Mouse (Mus musculus) C2C12 (cell line): ENCODE measurements around the gene Mzf1. TPM values are rescaled to one million over a fixed set of nuclear protein-coding genes. Genes with fewer than 3 reads are reported as not detected.

Experiments
- H3K27me3 ChIP-seq: one replicate; pipeline ENCODE4 v1.6.1; 2011; ENCODE audit not compliant: control insufficient read depth, insufficient read depth, insufficient read length
- H3K36me3 ChIP-seq: one replicate; pipeline ENCODE4 v1.6.1; 2011; ENCODE audit not compliant: control insufficient read depth, insufficient read depth
- H3K4me3 ChIP-seq: one replicate; pipeline ENCODE4 v1.5.1; 2011; ENCODE audit warnings: mild to moderate bottlenecking, control low read depth; ENCODE audit not compliant: poor library complexity, insufficient read depth, severe bottlenecking
- H3K79me2 ChIP-seq: one replicate; pipeline ENCODE4 v1.6.1; 2011; ENCODE audit not compliant: control insufficient read depth, insufficient read depth
- H3K79me3 ChIP-seq: one replicate; pipeline ENCODE4 v1.6.1; 2011; ENCODE audit warnings: low read depth, control low read depth
- H3ac ChIP-seq: one replicate; pipeline ENCODE3; 2011; ENCODE audit warnings: low read depth; ENCODE audit not compliant: control insufficient read depth, insufficient read length
- CEBPB ChIP-seq: IDR thresholded peaks from one replicate; pipeline ENCODE4 v1.6.1; 2011; ENCODE audit warnings: low read depth, mild to moderate bottlenecking, control low read depth, moderate library complexity
- CTCF ChIP-seq: IDR thresholded peaks from one replicate; pipeline ENCODE4 v1.5.1; 2011; ENCODE audit not compliant: control insufficient read depth, insufficient read depth, insufficient read length
- FOSL1 ChIP-seq: IDR thresholded peaks from one replicate; pipeline ENCODE4 v1.8.0; 2011; ENCODE audit warnings: mild to moderate bottlenecking, low read length; ENCODE audit not compliant: poor library complexity, insufficient read depth, severe bottlenecking
- MAX ChIP-seq: IDR thresholded peaks from one replicate; pipeline ENCODE4 v1.6.1; 2011; ENCODE audit warnings: mild to moderate bottlenecking, control low read depth
- MYOD1 ChIP-seq: IDR thresholded peaks from one replicate; pipeline ENCODE4 v1.6.1; 2011; ENCODE audit warnings: low read depth; ENCODE audit not compliant: control insufficient read depth, insufficient read length
- MYOG ChIP-seq: IDR thresholded peaks from one replicate; pipeline ENCODE4 v1.6.1; 2011; ENCODE audit not compliant: control insufficient read depth, insufficient read length; ENCODE audit errors: extremely low read depth
- USF1 ChIP-seq: IDR thresholded peaks from one replicate; pipeline ENCODE4 v1.6.1; 2011; ENCODE audit warnings: low read depth, mild to moderate bottlenecking, control low read depth, moderate library complexity
- polyA plus RNA-seq: library from polyadenylated mRNA; unstranded; fragments of >200 nt; fragmentation: generic; extraction: Trizol; gene quantifications from one replicate; pipeline ENCODE4 v1.2.1, GENCODE M21; 2012; ENCODE audit warnings: missing spikeins

Gene Mzf1
- polyA plus RNA-seq, 1 experiment: 0.59 TPM

DNA sequence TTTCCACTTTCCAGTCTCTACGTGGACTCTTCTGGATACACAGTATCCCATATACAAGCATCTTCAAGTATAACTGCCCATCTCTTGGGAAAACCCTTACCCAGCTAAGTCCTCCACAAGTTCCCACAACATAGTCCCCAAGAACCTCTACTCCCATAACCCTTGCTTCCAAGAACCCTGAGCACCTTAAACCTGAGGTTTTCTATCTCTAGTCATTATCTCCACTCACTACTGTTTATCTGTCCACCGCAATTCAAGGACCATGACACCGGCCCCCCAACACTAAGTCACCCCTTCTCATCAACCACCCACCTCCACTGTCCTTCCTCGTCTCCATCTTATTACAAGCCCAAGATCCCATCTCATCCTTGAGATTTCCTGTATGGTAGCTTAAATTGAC, 17.8 kb downstream of the Mzf1 start:
- H3ac ChIP-seq: peak overlapping the region; percentile 98
- H3K27me3 ChIP-seq: no peaks in the 10 kb centered on the region
- peaks cover 18% of the 10 kb centered on the region for H3K79me3 ChIP-seq
- H3K36me3 ChIP-seq: peaks cover 34% of the 10 kb centered on the region
- H3K4me3 ChIP-seq: peak overlapping the region; percentile 74
- peaks cover 32% of the 10 kb centered on the region for H3K79me2 ChIP-seq
- TF ChIP-seq MAX (no peak), CTCF (no peak), MYOD1 (no peak), MYOG (no peak), USF1 (no peak), FOSL1 (no peak), CEBPB (no peak)

- peaks cover 19% of the 10 kb centered on the region for H3K79me3 ChIP-seq
- H3K79me2 ChIP-seq: peaks cover 32% of the 10 kb centered on the region
Observed at GRCm38 (mm10) chr7:13035211-13035855, 19.2 kb downstream of the Mzf1 start.

DNA sequence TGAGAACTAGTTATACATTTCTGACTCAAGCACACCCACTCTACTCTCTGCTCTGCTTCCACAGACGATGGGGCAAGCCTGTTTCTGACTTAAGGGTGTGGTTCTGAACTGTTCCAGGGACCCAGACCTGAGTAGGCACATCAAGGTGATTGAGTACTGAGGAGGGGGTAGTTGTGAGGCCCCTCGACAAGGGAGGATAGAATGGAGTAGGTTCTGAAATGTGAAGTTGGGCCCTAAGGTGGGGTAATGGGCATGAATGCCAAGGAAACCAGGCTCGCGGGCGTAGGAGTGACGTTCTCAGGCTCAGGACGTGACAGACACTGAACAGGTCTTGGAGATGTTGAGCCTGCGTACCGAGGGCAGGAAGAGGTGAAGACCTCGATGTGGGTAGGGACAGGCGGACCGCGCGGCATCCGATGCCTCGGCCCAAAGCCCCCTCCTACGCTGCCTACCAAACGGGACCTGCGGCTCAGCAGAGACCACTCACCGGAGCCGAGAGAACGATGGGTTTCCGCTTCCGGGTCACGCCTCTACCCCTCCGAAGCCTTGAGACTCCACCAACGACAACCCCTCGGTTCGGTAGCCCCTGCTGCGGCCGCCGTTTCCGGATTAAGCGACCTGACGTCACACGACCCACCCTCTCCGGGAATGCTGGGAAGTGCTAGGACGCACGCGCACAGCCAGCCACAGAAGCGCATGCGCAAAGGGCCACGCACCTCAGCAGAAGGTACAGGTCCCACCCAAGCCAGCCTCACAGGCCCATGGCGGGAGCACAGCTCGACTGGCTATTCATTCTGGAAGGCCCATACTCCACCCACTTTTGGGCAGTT, 20.2 kb downstream of the Mzf1 start, which contains the start of gene Chmp2a:
Gene Chmp2a, minus strand, starts transcription at position 660 of the 830 bp plus-strand sequence.
- Histone ChIP-seq H3K36me3 (peaks cover 57% of the 10 kb centered on the region), H3K79me2 (peaks cover 34% of the 10 kb centered on the region), H3K79me3 (peaks cover 19% of the 10 kb centered on the region), H3K4me3 (peak within 1 kb of the TSS; percentile 46), H3K27me3 (no peaks in the 10 kb centered on the region), H3ac (peak within 1 kb of the TSS; percentile 56)
- no peak for TF ChIP-seq MYOG
- no peak for TF ChIP-seq CEBPB
- peak; percentile 45 for TF ChIP-seq MAX
- no peak for TF ChIP-seq MYOD1
- no peak for TF ChIP-seq FOSL1

More at GRCm38 (mm10) chr7:13035211-13035855, 19.2 kb downstream of the Mzf1 start:
- H3K36me3 ChIP-seq: peaks cover 48% of the 10 kb centered on the region
- TF ChIP-seq FOSL1: no peak
- no peak for TF ChIP-seq CEBPB
- no peak for TF ChIP-seq USF1
- TF ChIP-seq MYOD1: no peak
- TF ChIP-seq MAX: no peak
- no peak for TF ChIP-seq CTCF
- TF ChIP-seq MYOG: no peak
- H3K27me3 ChIP-seq: no peaks in the 10 kb centered on the region
- no peak overlapping the region for H3K4me3 ChIP-seq
- H3ac ChIP-seq: no peak overlapping the region

DNA sequence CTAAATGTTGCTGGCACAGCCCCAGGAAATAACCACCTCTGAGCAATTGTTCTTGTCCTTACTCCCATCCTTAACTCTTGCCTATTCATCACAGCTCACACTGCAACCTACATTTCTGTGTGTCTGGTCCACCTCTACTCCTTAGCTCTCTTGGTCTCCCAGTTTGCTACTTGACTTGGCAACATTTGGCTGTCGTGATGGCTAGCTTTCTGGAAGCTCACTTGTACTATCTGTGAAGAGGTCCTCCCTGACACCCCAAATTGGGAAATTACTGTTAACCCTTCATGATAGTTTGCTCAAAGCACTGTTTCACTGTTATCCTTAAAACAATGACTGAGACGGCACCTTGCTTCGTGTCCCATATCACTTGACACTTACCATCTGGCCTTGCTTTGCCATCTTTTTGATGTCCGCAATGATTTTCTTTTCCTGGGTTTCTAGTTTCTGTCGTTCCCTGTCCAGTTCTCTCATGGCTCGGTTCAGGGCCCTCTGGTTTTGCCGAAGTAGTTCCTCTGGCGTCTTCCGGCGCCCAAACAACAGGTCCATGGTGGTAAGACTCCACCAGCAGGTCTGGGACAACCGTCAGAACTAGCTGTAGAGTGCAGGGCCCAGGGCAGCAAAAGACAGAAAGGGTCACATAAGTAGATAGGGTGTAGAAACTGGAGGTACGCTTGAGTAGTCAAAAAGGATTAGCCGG, 21.0 kb downstream of the Mzf1 start:
- TF ChIP-seq CEBPB (no peak), USF1 (no peak), MYOD1 (no peak), MYOG (no peak), CTCF (no peak)

GRCm38 (mm10) chr7:13032541-13032940, 22.0 kb downstream of the Mzf1 start:
- H3K4me3 ChIP-seq: no peak overlapping the region
- H3K36me3 ChIP-seq: peaks cover 76% of the 10 kb centered on the region
- H3K79me2 ChIP-seq: peaks cover 43% of the 10 kb centered on the region
- TF ChIP-seq MYOG (no peak), CEBPB (no peak), MAX (no peak), CTCF (no peak), USF1 (no peak), MYOD1 (no peak), FOSL1 (no peak)
- H3K27me3 ChIP-seq: no peaks in the 10 kb centered on the region
- peaks cover 27% of the 10 kb centered on the region for H3K79me3 ChIP-seq
- H3ac ChIP-seq: no peak overlapping the region

More for the DNA sequence above, 21.0 kb downstream of the Mzf1 start:
- H3K27me3 ChIP-seq: no peaks in the 10 kb centered on the region
- H3K36me3 ChIP-seq: peaks cover 65% of the 10 kb centered on the region
- H3K4me3 ChIP-seq: peak overlapping the region; percentile 46
- H3K79me3 ChIP-seq: peaks cover 22% of the 10 kb centered on the region
- peak overlapping the region; percentile 56 for H3ac ChIP-seq
- peaks cover 34% of the 10 kb centered on the region for H3K79me2 ChIP-seq
